Mouse (Mus musculus) kidney, adult 2 months (tissue): ENCODE results near the gene 4931400O07Rik. TPM values are rescaled to one million over a fixed set of nuclear protein-coding genes. Genes with fewer than 3 reads are reported as not detected.

ENCODE experiments used
- DNase-seq: peaks from one replicate; pipeline ENCODE4 v3.0.0; 2021
- H3K27ac ChIP-seq: fragments of 200-500 bp; 2 replicates; pipeline ENCODE4 v1.5.1; 2012; ENCODE audit warnings: low read depth, low read length, control low read depth, inconsistent platforms; ENCODE audit not compliant: insufficient read depth
- H3K27me3 ChIP-seq: fragments of 200-500 bp; replicated peaks from 2 replicates; pipeline ENCODE4 v1.6.1; 2012; ENCODE audit warnings: mild to moderate bottlenecking, moderate library complexity, low read length, inconsistent platforms; ENCODE audit not compliant: control insufficient read depth, insufficient read depth
- H3K36me3 ChIP-seq: fragments of 200-500 bp; 2 replicates; pipeline ENCODE4 v1.6.1; 2012; ENCODE audit warnings: mild to moderate bottlenecking, moderate library complexity, low read length, inconsistent platforms; ENCODE audit not compliant: control insufficient read depth, insufficient read depth
- H3K4me1 ChIP-seq: fragments of 200-500 bp; 2 replicates; pipeline ENCODE4 v1.6.1; 2011; ENCODE audit warnings: low read length; ENCODE audit not compliant: control insufficient read depth, insufficient read depth
- H3K4me3 ChIP-seq: fragments of 200-500 bp; 2 replicates; pipeline ENCODE4 v1.5.1; 2011; ENCODE audit warnings: mild to moderate bottlenecking, low read depth, low read length, control low read depth; ENCODE audit not compliant: insufficient read depth
- CTCF ChIP-seq: fragments of 200-500 bp; conservative IDR thresholded peaks from 2 replicates; pipeline ENCODE4 v1.5.1; 2011; ENCODE audit warnings: low read depth, mild to moderate bottlenecking, control low read depth, low read length, moderate library complexity, mixed read lengths; ENCODE audit not compliant: insufficient read depth, insufficient read length
- POLR2A ChIP-seq: fragments of 200-500 bp; IDR thresholded peaks from one replicate; pipeline ENCODE4 v1.6.1; 2011; ENCODE audit warnings: low read depth, low read length, control low read depth
- WGBS: fragments of 180-500 bp; shearing (Covaris S2); methylation state at CpG from one replicate; pipeline ENCODE4 v1.1.7; 2018; 5-methylcytosine and 5-hydroxymethylcytosine counted together
- polyA plus RNA-seq: library from polyadenylated mRNA; depleted of rRNA; stranded (reverse); fragments of >200 nt; gene quantifications from 2 replicates; pipeline ENCODE4 v1.2.3, GENCODE M21; 2012; rRNA removed

4931400O07Rik gene
- not detected in 2 replicates for polyA plus RNA-seq

GRCm38 (mm10) chrX:62467691-62468090, at the start of gene 4931400O07Rik:
TSS of gene 4931400O07Rik (plus strand) at chrX:62467991.
- WGBS = 79% methylated on average over 2 of the region's 2 CpGs
- Histone ChIP-seq H3K36me3 (no peaks in the 10 kb centered on the region), H3K4me1 (no peaks in the 10 kb centered on the region), H3K27ac (no peak within 1 kb of the TSS), H3K4me3 (no peak within 1 kb of the TSS), H3K27me3 (no peaks in the 10 kb centered on the region)
- no peak for TF ChIP-seq POLR2A
- no peak for TF ChIP-seq CTCF
- no peak for DNase-seq

Other genes with a start within 250 kb of the 4931400O07Rik start
- gene 4933402E13Rik, start 184.5 kb upstream of the 4931400O07Rik start, polyA plus RNA-seq = not detected in 2 replicates